Mouse (Mus musculus): ENCODE measurements around the gene Ears2.
"Not testable (repeated sequence)": the region's sequence is repeated elsewhere in the genome, so short reads cannot be mapped to it uniquely, and the experiment has no call there.

The Ears2 gene

DNA sequence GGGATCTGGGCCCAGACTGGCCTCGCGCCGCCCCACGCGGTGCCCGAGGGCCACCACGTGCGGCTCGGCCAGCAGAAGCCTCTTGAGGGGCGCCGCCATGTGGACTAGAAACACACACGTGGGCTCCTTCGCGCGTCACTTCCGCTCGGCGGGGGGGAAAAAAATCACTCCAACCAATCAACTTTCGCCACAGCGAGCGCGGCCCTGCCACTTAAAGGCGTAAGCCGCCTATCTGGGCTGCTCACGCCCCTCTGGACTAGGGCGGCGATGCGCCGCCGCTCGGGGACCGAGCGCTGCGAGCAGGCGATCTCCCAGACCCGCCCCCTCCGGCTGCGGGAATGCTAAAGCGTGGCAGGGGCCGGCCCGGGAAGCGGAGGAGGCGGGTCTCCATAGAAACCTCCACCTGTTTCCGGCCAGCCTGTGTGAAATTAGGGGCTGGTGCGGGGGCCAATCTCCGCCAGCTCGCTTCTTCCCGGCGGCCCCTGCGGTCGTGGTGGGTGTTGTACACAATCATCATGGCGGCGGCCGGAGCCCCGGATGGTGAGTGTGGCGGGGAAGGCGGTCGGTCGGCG is at the start of gene Ears2, which contains the start of gene Ubfd1:
Gene Ears2, minus strand, starts transcription at position 319 of the 572 bp plus-strand sequence.
Gene Ubfd1, plus strand, starts transcription at position 231 of the 572 bp plus-strand sequence.
- CTCF ChIA-PET = no interaction called here

DNA sequence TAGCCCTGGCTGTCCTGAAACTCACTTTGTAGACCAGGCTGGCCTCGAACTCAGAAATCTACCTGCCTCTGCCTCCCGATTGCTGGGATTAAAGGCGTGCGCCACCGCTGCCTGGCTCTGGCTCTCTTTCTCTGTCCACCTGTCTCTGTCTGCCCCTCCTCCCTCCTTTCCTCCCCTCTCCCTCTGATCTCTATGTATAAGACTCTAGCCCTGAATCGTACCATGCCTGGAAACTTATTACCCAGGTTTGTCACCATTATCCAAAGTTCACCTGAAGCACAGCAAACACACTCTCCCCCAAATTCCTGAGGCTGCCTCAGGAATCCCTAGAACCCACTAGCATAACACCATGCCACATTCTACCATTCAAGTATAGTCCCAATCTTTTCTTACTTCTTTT is 41.1 kb upstream of the Ears2 start:
- CTCF ChIA-PET = no interaction called here

DNA sequence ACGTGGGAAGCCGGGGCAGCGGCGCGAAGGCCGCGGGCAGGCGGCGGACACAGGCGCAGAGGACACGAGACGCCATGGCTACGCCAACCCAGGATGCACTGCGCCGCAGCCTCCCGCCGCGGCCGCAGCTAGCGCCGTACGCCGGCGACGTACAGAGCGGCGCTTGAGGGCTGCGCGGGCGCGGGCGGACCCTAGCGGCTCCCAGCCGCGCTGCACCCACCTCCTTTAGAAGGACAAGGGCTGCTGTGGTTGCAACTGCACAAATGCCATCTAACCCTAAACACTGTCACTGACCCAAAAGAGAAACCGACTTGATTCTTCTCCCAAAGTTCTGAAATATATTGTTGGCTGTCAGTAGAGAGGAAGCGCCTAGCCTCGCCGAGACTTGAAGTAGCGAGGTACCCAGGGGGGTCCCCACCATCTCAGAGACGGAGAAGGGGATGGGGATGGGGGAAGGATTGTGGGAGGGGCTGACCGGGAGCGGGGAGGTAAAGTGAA is 34.7 kb upstream of the Ears2 start, which contains the start of gene Ndufab1:
Gene Ndufab1, minus strand, starts transcription at position 140 of the 498 bp plus-strand sequence.
- CTCF ChIA-PET = no interaction called here

DNA sequence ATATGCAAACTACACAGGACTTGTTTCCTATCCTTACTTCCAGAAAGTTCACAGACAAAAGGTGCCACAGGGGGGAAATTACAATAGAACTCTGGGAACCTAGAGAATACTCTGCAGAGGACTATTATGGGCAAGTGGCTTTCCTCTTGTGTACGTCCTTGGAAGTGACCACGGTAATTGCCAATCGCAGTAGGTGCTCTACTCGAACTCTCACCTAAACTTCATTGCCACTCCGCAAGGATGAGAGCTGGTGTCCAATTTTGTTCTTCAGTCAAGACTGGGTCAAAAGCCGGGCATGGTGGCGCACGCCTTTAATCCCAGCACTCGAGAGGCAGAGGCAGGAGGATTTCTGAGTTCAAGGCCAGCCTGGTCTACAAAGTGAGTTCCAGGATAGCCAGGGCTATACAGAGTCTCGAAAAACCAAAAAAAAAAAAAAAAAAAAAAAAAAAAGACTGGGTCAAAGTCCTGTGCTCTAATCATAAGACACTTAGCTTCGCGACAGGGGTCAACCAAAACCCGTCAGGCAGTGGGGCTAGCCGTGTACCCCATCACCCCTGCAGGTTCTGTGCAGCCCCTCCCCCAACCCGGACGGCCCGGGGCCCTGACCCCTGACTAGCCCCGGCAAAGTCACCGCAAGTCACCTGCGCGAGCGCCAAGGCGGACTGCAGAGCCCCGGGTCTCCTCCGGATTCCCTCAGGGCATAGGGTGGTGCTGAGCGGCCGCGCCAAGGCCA is 34.1 kb upstream of the Ears2 start:
- CTCF ChIA-PET = not testable (repeated sequence)

DNA sequence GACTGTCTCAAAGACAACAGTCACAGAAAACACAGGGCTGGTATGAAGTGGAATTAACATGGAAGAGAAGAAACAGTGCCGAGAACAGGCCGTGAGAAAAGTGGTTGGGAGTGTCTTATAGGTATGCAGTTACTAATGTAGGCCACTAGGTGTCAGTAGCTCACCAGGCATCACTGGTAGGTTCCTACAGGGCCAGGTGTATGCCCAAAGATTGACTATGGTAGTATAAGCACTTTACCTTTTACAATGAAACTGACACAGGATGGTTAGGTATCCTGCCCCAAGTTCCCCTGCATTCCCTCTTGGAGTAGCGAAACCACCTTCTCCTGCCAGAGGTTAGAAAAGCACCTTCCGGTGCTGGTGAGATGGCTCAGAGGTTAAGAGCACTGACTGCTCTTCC is 32.2 kb upstream of the Ears2 start:
- CTCF ChIA-PET = interaction anchor here (0.6 to 0.9 kb wide), 2 partner anchors 48 to 142 kb away, joined by 3 to 9 read pairs; no protein-coding TSS in a partner anchor

DNA sequence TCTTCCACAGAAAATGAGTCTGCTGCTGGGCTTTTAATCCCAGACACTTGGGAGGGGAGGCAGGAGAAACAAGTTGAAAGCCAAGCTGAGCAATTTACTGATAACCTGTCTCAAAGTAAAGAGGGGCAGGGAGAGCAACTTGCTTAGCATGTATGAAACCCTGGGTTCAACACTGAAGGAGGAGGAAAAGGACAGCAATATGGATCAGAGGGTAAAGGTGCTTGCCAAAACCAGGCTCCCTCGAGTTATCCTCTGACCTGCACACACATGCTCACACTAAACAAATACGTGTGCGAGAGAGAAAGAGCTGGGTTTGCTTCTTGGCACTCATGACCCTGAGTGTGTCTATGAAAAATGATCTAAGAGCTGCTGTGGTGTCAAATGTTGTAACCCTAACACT is 30.9 kb upstream of the Ears2 start:
- CTCF ChIA-PET = no interaction called here

DNA sequence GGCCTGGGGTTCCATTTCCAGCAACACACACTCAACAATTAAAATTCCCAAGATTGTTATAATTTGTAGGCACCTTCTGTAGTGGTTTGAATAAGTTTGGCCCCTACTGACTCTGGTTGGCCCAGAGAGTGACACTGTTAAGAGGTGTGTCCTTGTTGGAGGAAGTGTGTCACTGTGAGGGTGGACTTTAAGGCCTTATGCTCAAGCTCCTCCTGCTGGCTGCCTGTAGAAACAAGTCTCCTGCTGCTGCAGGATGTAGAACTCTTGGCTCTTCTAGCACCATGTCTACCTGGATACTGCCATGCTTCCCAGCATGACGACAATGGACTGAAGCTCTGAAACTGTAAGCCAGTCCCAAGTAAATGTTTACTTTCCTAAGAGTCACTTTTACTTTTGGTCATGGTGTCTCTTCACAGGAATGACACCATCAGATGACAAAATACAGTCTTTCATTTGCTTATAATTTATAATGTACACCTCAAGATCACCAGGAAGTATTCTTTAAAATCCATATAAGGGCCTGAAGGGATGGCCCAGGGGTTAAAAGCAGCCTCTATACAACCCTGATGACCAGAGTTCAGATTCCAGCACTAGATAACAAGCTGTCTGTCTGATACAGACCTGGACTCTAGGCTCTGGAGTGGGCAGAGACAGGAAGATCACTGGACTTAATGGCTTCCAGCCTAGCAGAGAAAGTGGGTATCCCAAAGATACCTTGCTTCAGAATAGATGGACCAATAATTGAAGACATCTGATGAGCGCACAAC is 27.7 kb upstream of the Ears2 start:
- CTCF ChIA-PET = no interaction called here

DNA sequence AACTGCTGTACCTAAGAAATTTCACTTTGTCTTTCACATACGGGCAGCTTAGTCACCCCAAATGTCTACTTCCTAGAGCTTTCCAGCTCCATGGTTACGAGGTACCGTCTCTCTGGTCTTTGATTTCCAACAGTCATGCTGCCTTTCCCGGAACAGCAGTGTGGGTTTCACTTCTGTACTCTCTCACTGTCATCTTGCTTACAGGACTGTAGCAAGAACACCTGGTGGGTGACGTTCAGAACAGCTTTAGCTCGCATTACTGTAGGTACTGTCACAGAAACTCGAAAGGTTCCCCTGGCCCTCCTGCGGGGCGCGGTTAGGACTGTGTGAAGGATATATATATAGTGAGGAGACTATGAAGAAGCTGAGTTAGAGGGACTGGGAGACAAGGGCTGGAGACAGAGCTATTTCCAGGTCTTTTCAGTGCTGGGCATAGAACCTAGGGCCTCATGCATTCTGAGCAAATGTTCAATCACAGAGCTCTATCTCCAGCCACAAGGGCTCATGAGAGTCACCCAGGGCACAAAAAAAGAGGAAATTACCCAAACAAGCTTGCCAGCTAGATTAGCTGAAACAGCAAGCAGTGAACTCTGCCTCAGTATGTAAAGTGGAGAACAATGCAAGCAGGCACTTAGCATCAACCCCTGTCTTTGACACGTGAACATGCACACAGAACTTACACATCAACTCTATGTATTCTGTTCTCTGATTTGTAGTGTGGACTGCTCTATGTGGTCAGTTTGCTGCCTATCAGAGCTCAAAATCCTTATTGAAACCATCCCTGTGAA is 20.3 kb upstream of the Ears2 start:
- CTCF ChIA-PET = no interaction called here

DNA sequence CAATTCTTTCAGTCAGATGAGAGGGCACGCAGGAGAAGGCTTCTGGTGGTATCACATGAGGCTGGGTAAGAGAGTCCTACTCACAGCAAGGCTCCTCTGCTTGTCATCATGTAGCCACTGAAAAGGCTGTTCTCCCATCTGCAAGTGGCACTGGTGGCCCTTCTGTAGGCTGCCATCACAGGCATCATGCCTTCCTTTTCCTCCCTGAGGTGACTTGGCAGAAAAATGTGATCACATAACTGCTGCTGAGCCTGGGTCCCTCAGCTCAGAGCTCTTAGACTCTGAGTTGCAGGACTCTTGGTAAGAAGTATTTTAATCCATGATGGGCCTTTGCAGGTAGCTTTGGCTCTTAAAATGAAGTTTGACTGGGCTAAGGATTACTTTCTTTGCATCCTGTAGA is 14.0 kb upstream of the Ears2 start:
- CTCF ChIA-PET = no interaction called here

DNA sequence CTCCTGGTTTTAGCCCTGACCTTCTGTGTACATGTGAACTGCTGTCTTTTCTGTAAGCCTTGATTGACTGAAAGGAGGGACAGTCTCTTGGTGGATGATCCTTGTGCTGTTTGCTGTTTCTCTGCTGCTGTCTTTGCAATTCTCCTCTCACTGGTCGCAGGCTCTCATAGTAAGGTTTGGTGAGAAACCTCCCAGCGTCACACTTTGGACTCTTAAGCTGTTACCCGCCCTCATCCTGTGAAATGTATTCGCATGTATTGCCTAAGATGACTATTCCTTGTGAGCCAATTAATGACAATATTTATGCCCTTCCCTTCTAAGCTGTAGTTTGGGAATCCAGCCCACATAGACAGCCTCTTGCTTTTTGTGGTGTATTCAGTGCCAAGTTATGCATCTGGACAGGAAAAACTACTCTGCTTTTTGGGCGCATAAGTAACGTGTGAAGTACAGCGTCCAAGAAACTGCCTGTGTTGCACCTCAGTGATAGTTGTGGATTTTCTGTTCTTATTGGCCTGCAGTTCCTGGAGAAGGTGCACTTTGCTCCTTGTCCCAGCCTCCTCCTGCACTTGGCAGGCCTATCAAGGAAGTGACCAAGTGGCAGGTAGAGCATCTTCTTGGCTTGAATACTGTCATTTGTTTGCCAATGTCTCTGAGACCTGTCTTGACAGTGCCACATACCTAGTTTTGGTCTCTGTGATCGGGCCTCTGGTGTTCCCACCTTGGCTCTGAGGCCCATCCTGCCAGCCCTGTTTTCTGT is 12.9 kb upstream of the Ears2 start:
- CTCF ChIA-PET = no interaction called here

DNA sequence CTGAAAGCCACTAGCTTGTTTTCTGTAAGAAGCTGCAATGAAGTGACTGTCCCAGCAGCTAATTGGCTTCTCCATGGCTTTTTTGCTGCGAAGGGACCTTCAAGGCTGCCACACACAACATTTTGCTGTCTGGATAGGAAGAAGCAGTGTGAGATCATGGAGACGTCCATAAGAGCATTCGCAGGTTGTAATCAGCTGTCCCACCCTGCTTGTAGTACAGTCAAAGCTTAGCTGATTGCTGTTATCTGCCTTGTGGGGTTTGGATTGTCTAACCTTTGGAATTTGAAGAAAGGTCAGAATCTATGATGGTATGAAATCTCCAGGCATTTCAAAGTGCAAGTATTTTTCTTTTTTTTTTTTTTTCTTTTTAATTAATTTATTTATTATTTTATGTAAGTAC is 7.3 kb upstream of the Ears2 start:
- CTCF ChIA-PET = no interaction called here

DNA sequence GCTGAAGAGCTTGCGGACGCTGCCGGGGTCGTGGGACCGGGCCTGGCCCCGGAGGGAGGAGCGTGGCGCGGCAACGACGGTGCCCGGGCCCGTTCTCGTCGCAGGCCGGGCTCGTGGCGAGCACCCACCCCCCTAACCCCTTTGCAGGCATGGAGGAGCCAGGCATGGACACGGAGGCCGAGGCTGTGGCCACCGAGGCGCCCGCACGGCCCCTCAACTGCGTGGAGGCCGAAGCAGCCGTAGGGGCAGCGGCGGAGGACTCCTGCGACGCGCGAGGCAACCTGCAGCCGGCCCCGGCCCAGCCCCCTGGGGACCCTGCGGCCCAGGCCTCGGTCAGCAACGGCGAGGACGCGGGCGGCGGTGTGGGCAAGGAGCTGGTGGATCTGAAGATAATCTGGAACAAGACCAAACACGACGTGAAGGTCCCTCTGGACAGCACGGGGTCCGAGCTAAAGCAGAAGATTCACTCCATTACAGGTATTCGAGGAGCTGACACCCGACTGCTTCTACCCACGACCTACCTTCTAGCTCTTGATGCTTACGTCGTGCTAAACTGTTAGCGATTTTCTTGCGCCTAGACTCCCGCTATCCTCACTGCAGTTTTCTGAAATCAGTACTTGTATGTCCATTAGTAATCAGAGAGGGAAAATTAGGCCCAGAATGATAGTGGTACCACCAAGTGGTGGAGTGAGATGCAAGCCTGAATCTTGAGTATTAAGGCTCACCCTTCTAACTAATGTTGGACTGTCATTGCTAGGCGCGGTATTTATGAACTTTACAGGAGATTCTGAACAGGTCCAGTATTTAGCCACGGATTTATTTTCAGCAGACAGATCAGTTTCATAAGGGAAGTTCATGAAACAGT is 686 bp upstream of the Ears2 start:
- CTCF ChIA-PET = interaction anchor here (0.8 kb wide), 1 partner anchor 51 kb away, joined by 3 read pairs; no protein-coding TSS in a partner anchor

DNA sequence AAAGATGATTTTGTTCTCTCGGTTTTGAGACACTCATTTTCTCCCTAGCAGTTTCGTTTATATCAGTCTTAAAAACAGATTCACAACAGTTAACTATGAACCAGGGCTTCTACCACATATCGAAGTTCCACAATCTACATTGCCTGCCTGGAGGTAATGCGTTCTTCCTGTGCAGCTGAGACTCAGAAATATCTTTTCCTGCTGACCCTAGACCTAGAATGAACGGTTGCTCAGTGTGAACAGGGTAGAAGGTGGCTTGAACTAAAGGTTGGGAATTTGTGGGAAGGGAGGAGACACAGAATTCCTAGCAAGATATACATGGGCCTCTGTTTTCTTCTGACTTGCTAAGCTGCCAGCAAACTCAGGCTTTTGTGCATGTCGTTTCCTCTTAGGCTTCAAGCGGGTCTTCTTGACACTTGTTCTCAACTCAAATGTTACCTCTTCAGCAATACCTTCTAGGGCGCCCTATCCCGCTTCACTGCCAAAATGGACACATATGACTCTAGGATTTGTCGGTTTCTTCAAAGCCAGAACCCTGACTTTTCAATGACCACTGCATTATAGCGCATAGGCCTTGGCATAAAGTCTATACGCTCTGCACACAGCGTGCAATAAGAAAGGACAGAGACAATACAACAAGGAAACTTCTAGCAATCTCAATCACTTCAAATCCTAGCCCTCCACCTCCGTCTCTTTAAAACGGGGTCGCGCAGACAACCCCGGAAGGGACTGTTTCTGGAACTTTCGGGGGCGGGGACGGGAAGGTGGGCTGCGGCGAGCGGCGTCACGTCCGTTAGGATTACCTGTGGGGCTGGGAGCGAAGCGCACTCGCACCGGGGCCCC is 740 bp downstream of the Ears2 start:
- CTCF ChIA-PET = no interaction called here

DNA sequence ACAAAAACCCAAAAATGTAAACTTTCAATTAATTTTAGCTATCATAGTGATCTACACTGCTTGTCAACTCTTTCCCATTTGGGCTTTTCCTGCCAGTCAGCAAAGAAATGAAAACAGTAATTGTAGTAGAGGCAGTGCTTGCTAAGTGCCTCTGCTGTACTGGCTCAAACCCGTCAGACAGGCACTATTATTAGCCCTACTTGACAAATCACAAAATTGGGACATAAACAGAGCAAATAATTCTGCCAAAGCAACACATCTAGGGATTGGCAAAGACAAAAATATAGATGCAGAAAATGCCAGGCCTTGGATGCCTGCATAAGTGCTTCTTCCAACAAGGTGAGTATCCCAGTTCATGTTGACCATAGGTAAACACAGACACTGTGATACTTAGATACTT is 1.4 kb downstream of the Ears2 start:
- CTCF ChIA-PET = no interaction called here

DNA sequence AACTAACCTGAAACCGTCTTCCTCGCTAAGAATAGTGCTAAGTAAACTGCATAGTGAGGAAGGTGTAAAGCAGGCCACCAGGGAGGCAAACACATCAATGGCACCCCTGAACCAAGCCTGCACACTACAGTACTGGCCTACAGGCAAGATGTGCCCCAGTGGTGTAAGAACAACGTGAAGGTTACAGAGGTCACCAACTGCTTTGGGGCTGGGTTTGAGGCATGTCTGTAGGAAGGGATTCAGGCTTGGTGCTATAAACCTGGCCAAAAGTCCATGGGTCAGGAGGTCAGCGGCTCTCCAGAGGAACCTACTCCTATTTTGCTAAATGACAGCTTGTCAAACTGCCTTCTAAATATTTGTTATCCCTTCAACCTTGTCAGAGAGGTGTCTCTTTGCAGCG is 10.4 kb downstream of the Ears2 start:
- CTCF ChIA-PET = no interaction called here

DNA sequence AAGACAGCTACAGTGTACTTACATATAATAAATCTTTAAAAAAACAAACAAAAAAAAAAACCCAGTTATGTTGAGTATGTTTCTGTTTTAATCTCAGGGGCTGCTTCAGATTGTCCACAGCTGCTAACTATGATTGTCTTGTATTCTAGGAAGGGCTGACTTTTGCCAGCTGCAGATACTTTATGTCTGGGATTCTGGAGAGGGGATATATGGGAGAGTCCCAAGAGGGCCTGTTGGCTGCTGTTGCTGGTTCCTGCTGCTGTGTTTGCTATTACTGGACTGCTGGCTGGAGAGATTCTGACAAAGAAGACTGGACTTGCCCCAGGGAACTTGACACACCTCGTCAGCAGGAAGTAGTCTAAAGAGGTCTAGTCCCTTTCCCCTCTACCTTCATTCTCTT is 16.2 kb downstream of the Ears2 start:
- CTCF ChIA-PET = no interaction called here

DNA sequence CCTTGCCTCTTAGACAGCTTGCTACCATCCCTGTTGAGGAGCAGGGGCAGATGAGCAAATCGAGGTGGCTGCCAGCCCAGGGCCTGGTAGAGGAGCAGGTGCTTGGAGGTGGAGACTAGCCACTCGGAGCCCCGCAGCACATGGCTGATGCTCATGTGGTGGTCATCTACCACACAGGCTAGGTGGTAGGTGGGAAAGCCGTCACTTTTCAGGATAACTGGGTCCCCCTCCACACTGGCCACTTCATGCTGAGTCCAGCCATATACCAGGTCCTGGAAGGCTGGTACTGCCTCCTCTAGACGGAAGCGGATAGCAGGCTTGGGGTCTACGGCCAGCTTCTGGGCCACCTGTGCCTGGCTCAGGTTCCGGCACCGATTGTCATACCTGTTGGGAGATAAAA is 18.9 kb downstream of the Ears2 start:
- CTCF ChIA-PET = interaction anchor here (0.5 kb wide), 1 partner anchor 446 kb away, joined by 3 read pairs; no protein-coding TSS in a partner anchor

DNA sequence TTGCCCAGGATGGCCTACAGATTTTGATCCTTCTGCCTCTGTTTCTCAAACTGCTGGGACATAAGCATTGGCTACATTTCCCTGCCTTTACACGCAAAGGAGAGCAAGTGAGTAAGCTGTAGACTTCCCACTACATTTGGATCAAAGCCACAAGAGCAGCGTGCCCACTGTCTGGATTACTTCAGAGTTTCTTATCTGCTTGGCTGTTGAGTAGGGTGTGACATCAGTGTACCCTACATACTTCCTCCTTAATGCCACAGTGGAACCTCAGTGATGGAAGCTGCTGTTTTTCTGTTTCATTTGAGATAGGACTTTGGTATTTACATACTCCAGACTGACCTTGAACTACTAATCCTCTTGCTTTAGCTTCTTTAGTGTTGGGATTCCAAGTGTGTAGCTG is 20.2 kb downstream of the Ears2 start:
- CTCF ChIA-PET = no interaction called here

DNA sequence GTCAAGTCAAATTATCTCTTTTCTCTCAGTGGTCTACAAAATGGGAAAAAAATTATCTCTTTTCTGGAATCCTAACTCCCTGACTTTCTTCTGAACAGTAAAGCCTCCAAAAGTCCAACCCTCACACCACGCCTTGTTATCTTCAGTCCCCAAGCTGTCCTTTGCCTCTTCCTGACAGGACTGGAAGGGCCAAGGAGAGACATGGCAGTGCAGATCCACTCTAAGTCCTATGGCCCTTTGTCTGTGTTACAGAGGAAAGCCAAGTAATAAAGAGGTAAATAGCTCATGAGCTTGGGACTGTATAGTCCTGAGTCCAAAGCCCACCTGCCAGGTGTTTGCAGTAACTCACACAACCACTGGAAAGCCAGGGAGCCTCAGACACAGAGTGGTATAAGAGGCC is 21.4 kb downstream of the Ears2 start:
- CTCF ChIA-PET = interaction anchor here (0.5 to 0.6 kb wide), 3 partner anchors 19 to 43 kb away, joined by 3 to 9 read pairs (median 3); partner anchors contain the start of gene Gga2

Data from spleen, embryonic (tissue).